Mouse (Mus musculus): ENCODE measurements at regions not wholly inside any gene's neighbourhood (a gene's known extent, or its start where the extent isn't known, plus 50 kb on each side); places are given as distances from the start of the nearest gene placed in this dataset.
"Not testable (repeated sequence)": the region's sequence is repeated elsewhere in the genome, so short reads cannot be mapped to it uniquely, and the experiment has no call there.

GRCm38 (mm10) chr12:25492483-25493190, 395.7 kb upstream of the Id2 start:
- DNase-seq (ENCODE audit: low read depth, low spot score) = no peak
- TF ChIP-seq CHD2 (IDR thresholded peaks at IDR 0.05; ENCODE audit: low read depth, low read length) (no peak), ZNF384 (IDR thresholded peaks at IDR 0.05; ENCODE audit: low read depth, low read length) (no peak), HCFC1 (IDR thresholded peaks at IDR 0.05; ENCODE audit: borderline replicate concordance, insufficient read depth, low read length) (no peak)
- no peaks in the 10 kb centered on the region for H3K9me3 ChIP-seq (ENCODE audit: control insufficient read depth, insufficient read depth, low read depth, low read length)
- H3K9ac ChIP-seq (ENCODE audit: insufficient read depth, low read depth, low read length, poor library complexity, severe bottlenecking) = no peak overlapping the region
- H3K4me1 ChIP-seq (ENCODE audit: control insufficient read depth in 2 of 2, insufficient read depth in 2 of 2, low read length in 2 of 2, poor library complexity in 1 of 2) = no peaks in the 10 kb centered on the region
- in situ Hi-C loops (cut with MboI; ENCODE audit: low sequenced_read_pairs in 2 of 2, unreplicated experiment in 2 of 2) = no loop called here
- H3K4me3 ChIP-seq (ENCODE audit: insufficient read depth in 1 of 2, low read depth in 1 of 2, low read length in 2 of 2, poor library complexity in 1 of 2, severe bottlenecking in 1 of 2) = no peak overlapping the region
- no peaks in the 10 kb centered on the region for H3K36me3 ChIP-seq (ENCODE audit: control insufficient read depth, insufficient read depth, low read length, poor library complexity, severe bottlenecking)
- H3K27ac ChIP-seq (ENCODE audit: insufficient read depth, low read depth, low read length, poor library complexity, severe bottlenecking) = no peak overlapping the region

GRCm38 (mm10) chr12:25475180-25475758, 378.3 kb upstream of the Id2 start:
- in situ Hi-C loops (cut with MboI; ENCODE audit: low sequenced_read_pairs in 2 of 2, unreplicated experiment in 2 of 2) = no loop called here
- H3K4me3 ChIP-seq (ENCODE audit: insufficient read depth in 1 of 2, low read depth in 1 of 2, low read length in 2 of 2, poor library complexity in 1 of 2, severe bottlenecking in 1 of 2) = 0 out of 4 replicates have a peak overlapping the region, but pooled peaks of 1 of the 2 experiments have one; percentile 39
- TF ChIP-seq HCFC1 (IDR thresholded peaks at IDR 0.05; ENCODE audit: borderline replicate concordance, insufficient read depth, low read length) (no peak), MAFK (IDR thresholded peaks at IDR 0.05; ENCODE audit: insufficient read depth, low read depth, low read length) (no peak), ZC3H11A (IDR thresholded peaks at IDR 0.05; ENCODE audit: borderline replicate concordance, low read depth, low read length) (no peak), CHD2 (IDR thresholded peaks at IDR 0.05; ENCODE audit: low read depth, low read length) (no peak), ZNF384 (IDR thresholded peaks at IDR 0.05; ENCODE audit: low read depth, low read length) (no peak)
- no peak overlapping the region for H3K27ac ChIP-seq (ENCODE audit: insufficient read depth, low read depth, low read length, poor library complexity, severe bottlenecking)
- H3K4me1 ChIP-seq (ENCODE audit: control insufficient read depth in 2 of 2, insufficient read depth in 2 of 2, low read length in 2 of 2, poor library complexity in 1 of 2) = peaks cover 0 to 2% of the 10 kb centered on the region in 2 experiments; a peak in 2 of 4 replicates
- H3K36me3 ChIP-seq (ENCODE audit: control insufficient read depth, insufficient read depth, low read length, poor library complexity, severe bottlenecking) = no peaks in the 10 kb centered on the region
- H3K9me3 ChIP-seq (ENCODE audit: control insufficient read depth, insufficient read depth, low read depth, low read length) = no peaks in the 10 kb centered on the region
- H3K9ac ChIP-seq (ENCODE audit: insufficient read depth, low read depth, low read length, poor library complexity, severe bottlenecking) = no peak overlapping the region
- peak; percentile 22 for DNase-seq (ENCODE audit: low read depth, low spot score)

- no peak for DNase-seq (ENCODE audit: low read depth, low spot score)
- no peak overlapping the region for H3K9ac ChIP-seq (ENCODE audit: insufficient read depth, low read depth, low read length, poor library complexity, severe bottlenecking)
- in situ Hi-C loops (cut with MboI; ENCODE audit: low sequenced_read_pairs in 2 of 2, unreplicated experiment in 2 of 2) = no loop called here
- H3K4me3 ChIP-seq (ENCODE audit: insufficient read depth in 1 of 2, low read depth in 1 of 2, low read length in 2 of 2, poor library complexity in 1 of 2, severe bottlenecking in 1 of 2) = no peak overlapping the region
- H3K9me3 ChIP-seq (ENCODE audit: control insufficient read depth, insufficient read depth, low read depth, low read length) = no peaks in the 10 kb centered on the region
- TF ChIP-seq CHD2 (IDR thresholded peaks at IDR 0.05; ENCODE audit: low read depth, low read length) (no peak), ZC3H11A (IDR thresholded peaks at IDR 0.05; ENCODE audit: borderline replicate concordance, low read depth, low read length) (no peak), MAFK (IDR thresholded peaks at IDR 0.05; ENCODE audit: insufficient read depth, low read depth, low read length) (no peak), HCFC1 (IDR thresholded peaks at IDR 0.05; ENCODE audit: borderline replicate concordance, insufficient read depth, low read length) (no peak), ZNF384 (IDR thresholded peaks at IDR 0.05; ENCODE audit: low read depth, low read length) (no peak)
- no peaks in the 10 kb centered on the region for H3K4me1 ChIP-seq (ENCODE audit: control insufficient read depth in 2 of 2, insufficient read depth in 2 of 2, low read length in 2 of 2, poor library complexity in 1 of 2)
- H3K36me3 ChIP-seq (ENCODE audit: control insufficient read depth, insufficient read depth, low read length, poor library complexity, severe bottlenecking) = no peaks in the 10 kb centered on the region
- H3K27ac ChIP-seq (ENCODE audit: insufficient read depth, low read depth, low read length, poor library complexity, severe bottlenecking) = no peak overlapping the region
These were observed 372.2 kb upstream of the Id2 start for GRCm38 (mm10) chr12:25469181-25469580.

DNA sequence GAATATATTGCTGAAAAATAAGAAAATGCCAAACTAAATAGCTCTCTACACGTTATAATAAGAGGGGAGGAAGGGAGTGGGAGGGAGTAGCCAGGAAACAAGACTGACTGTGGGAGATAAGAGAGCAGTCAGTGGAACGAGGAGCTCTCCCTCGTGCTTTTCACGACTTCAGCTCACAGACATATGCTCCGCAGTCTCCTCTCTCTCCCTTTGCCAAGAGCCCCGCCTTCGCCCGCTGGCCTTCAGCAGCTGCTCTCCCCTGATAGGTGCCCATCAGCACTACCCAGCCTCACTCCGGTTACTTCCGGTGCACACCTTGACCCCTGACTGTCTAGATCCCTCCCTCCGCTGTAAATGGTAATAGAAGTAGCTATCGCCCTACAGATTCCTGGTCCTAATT, 370.8 kb upstream of the Id2 start:
- Histone ChIP-seq H3K4me3 (ENCODE audit: insufficient read depth in 1 of 2, low read depth in 1 of 2, low read length in 2 of 2, poor library complexity in 1 of 2, severe bottlenecking in 1 of 2) (no peak overlapping the region), H3K36me3 (ENCODE audit: control insufficient read depth, insufficient read depth, low read length, poor library complexity, severe bottlenecking) (no peaks in the 10 kb centered on the region), H3K4me1 (ENCODE audit: control insufficient read depth in 2 of 2, insufficient read depth in 2 of 2, low read length in 2 of 2, poor library complexity in 1 of 2) (no peaks in the 10 kb centered on the region), H3K27ac (ENCODE audit: insufficient read depth, low read depth, low read length, poor library complexity, severe bottlenecking) (no peak overlapping the region), H3K9ac (ENCODE audit: insufficient read depth, low read depth, low read length, poor library complexity, severe bottlenecking) (no peak overlapping the region), H3K9me3 (ENCODE audit: control insufficient read depth, insufficient read depth, low read depth, low read length) (no peaks in the 10 kb centered on the region)
- TF ChIP-seq MAFK (IDR thresholded peaks at IDR 0.05; ENCODE audit: insufficient read depth, low read depth, low read length) (no peak), ZC3H11A (IDR thresholded peaks at IDR 0.05; ENCODE audit: borderline replicate concordance, low read depth, low read length) (no peak), ZNF384 (IDR thresholded peaks at IDR 0.05; ENCODE audit: low read depth, low read length) (no peak), HCFC1 (IDR thresholded peaks at IDR 0.05; ENCODE audit: borderline replicate concordance, insufficient read depth, low read length) (no peak), CHD2 (IDR thresholded peaks at IDR 0.05; ENCODE audit: low read depth, low read length) (no peak)
- no peak for DNase-seq (ENCODE audit: low read depth, low spot score)
- in situ Hi-C loops (cut with MboI; ENCODE audit: low sequenced_read_pairs in 2 of 2, unreplicated experiment in 2 of 2) = no loop called here

DNA sequence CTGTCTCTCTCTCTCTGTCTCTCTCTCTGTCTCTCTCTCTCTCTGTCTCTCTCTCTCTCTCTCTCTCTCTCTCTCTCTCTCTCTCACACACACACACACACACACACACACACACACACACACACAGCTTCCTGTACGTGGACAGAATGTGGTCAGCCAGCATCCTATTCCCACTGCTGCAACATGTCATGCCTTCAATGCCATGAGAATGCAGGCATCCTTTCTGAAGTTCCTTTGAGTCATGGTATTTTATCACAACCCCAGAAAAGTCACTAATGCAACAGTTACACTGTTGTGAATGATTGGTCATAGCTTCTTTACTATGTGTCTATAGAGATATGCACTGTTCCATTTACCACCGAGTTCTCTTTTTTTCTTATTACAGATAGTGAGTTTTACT, 365.8 kb upstream of the Id2 start:
- H3K27ac ChIP-seq (ENCODE audit: insufficient read depth, low read depth, low read length, poor library complexity, severe bottlenecking); in situ Hi-C loops (cut with MboI; ENCODE audit: low sequenced_read_pairs in 2 of 2, unreplicated experiment in 2 of 2); H3K36me3 ChIP-seq (ENCODE audit: control insufficient read depth, insufficient read depth, low read length, poor library complexity, severe bottlenecking); DNase-seq (ENCODE audit: low read depth, low spot score); H3K9ac ChIP-seq (ENCODE audit: insufficient read depth, low read depth, low read length, poor library complexity, severe bottlenecking); H3K4me1 ChIP-seq (ENCODE audit: control insufficient read depth in 2 of 2, insufficient read depth in 2 of 2, low read length in 2 of 2, poor library complexity in 1 of 2); H3K9me3 ChIP-seq (ENCODE audit: control insufficient read depth, insufficient read depth, low read depth, low read length); H3K4me3 ChIP-seq (ENCODE audit: insufficient read depth in 1 of 2, low read depth in 1 of 2, low read length in 2 of 2, poor library complexity in 1 of 2, severe bottlenecking in 1 of 2): not testable (repeated sequence)
